Mouse (Mus musculus) hindlimb bud, embryonic 11.5 days (tissue): Measurements from ENCODE around the gene Fut11.

Source experiments
- DNase-seq: peaks from one replicate; pipeline ENCODE4 v3.0.0-alpha.2; 2012; ENCODE audit warnings: low read depth, low spot score; ENCODE audit errors: extremely low spot score

Fut11 gene

DNA sequence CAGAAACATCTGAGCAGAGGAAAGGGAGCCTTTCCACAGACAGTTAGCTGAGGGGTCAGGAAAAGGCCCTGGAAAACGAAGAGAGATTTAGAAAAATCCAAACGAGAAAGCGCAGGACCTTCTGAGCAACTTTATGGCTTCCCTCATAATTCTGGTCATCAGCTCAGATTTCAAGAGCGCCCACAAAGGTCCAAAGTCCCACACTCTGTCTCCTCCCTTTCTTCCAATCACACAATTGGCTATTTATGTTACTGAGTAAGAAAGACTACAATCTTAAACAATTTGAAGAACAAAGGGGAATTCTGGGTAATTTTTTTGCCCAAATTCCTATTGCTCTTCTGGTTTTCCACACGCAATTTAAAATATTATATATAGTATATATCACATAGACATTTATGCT, 55.7 kb downstream of the Fut11 start:
- no peak for DNase-seq
